Mouse (Mus musculus) stomach, embryonic 14.5 days (tissue): ENCODE measurements around the gene Slc9a5. TPM values are rescaled to one million over a fixed set of nuclear protein-coding genes. Genes with fewer than 3 reads are reported as not detected.

Source experiments
- ATAC-seq: fragments of 200-750 bp; cut with Nextera tagmentation; 2 replicates; pipeline ENCODE4 v1.8.0; 2017; ENCODE audit warnings: low read depth, moderate TSS enrichment; ENCODE audit not compliant: insufficient number of reproducible peaks, insufficient read depth, low FRiP score
- H3K27ac ChIP-seq: fragments of 300-500 bp; sonication (generic); 2 replicates; pipeline ENCODE4 v1.5.1; 2014; ENCODE audit warnings: mild to moderate bottlenecking, low read length, moderate library complexity, mixed read lengths
- H3K27me3 ChIP-seq: fragments of 300-500 bp; sonication (generic); 2 replicates; pipeline ENCODE4 v1.6.1; 2014; ENCODE audit warnings: low read length, control low read depth, mixed read lengths; ENCODE audit not compliant: control insufficient read depth, insufficient read depth
- H3K36me3 ChIP-seq: fragments of 300-500 bp; sonication (generic); 2 replicates; pipeline ENCODE4 v1.6.1; 2014; ENCODE audit warnings: mild to moderate bottlenecking, control low read depth, low read length, moderate library complexity, mixed read lengths; ENCODE audit not compliant: control insufficient read depth, insufficient read depth
- H3K4me1 ChIP-seq: fragments of 300-500 bp; sonication (generic); 2 replicates; pipeline ENCODE4 v1.6.1; 2014; ENCODE audit warnings: low read length, control low read depth, mixed read lengths; ENCODE audit not compliant: control insufficient read depth, insufficient read depth
- H3K4me2 ChIP-seq: fragments of 300-500 bp; sonication (generic); replicated peaks from 2 replicates; pipeline ENCODE4 v1.6.1; 2014; ENCODE audit warnings: low read depth, low read length, control low read depth
- H3K4me3 ChIP-seq: fragments of 300-500 bp; sonication (generic); 2 replicates; pipeline ENCODE4 v1.5.1; 2014; ENCODE audit warnings: low read depth, low read length, control low read depth
- H3K9ac ChIP-seq: fragments of 300-500 bp; sonication (generic); replicated peaks from 2 replicates; pipeline ENCODE4 v1.6.1; 2014; ENCODE audit warnings: low read depth, mild to moderate bottlenecking, control low read depth, low read length, moderate library complexity, mixed read lengths
- H3K9me3 ChIP-seq: fragments of 300-500 bp; sonication (generic); 2 replicates; pipeline ENCODE4 v1.6.1; 2016; ENCODE audit warnings: low read depth, low read length, control low read depth; ENCODE audit not compliant: control insufficient read depth
- WGBS: fragments of 180-500 bp; shearing (Covaris S2); extraction: QIAGEN DNeasy Blood & Tissue Kit; methylation state at CpG from one replicate; pipeline ENCODE4 v1.1.7; 2014; 5-methylcytosine and 5-hydroxymethylcytosine counted together
- polyA plus RNA-seq: library from polyadenylated mRNA; unstranded; fragments of >200 nt; fragmentation: Nextera tagmentation; extraction: Ambion mirVana; gene quantifications from 2 replicates; pipeline ENCODE4 v1.2.1, GENCODE M21; 2014

Gene Slc9a5
- polyA plus RNA-seq, 1 experiment from 2014 or later, result 3.2 TPM

DNA sequence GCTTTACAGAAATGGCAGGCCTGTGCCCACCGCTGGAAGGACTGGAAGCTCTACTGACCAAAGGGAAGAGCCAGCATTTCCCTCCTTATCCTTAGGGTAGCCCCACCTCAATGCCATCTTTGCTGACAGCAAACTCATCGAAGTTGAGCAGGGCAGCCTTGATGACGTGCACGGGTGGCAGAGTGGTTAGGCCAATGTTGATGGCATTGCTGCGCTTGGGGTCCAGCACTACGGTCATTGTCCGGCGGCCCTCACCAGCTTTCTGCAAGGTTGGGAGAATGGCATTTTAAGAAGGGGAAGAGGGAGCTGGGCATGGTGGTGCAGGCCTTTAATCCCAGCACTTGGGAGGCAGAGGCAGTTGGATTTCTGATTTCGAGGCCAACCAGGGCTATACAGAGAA is 16.7 kb upstream of the Slc9a5 start:
- Histone ChIP-seq H3K27ac (no peak overlapping the region), H3K36me3 (peaks cover 80% of the 10 kb centered on the region), H3K4me1 (peaks cover 6% of the 10 kb centered on the region; the same call in 1 of the 2 replicates), H3K27me3 (no peaks in the 10 kb centered on the region), H3K9ac (no peak overlapping the region), H3K9me3 (no peaks in the 10 kb centered on the region), H3K4me3 (no peak overlapping the region), H3K4me2 (no peak overlapping the region)
- no peak for ATAC-seq
- 93% methylated on average over 9 of the region's 9 CpGs for WGBS

DNA sequence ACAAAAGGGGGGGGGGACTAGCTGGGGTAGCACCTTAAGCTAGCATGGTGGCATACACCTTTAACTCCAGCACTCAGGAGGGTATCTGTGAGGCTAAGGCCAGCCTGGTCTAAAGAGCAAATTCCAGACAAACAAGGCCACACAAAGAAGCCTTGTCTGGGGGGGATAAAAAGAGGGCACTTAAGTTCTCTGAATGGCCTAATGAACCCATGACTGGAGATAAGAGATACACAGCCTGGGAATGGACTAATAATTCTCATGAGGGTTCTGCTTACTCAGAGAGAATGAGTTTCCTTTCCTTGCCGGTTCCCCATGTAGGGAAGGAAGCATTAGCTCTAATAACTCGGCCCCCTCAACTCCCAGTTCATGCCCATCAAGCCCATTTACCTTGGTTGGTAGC is 16.1 kb upstream of the Slc9a5 start:
- Histone ChIP-seq H3K27me3 (no peaks in the 10 kb centered on the region), H3K9ac (no peak overlapping the region), H3K4me1 (peaks cover under 1% of the 10 kb centered on the region; the same call in 1 of the 2 replicates), H3K36me3 (peaks cover 85% of the 10 kb centered on the region), H3K27ac (no peak overlapping the region), H3K9me3 (no peaks in the 10 kb centered on the region), H3K4me3 (no peak overlapping the region), H3K4me2 (no peak overlapping the region)
- no peak for ATAC-seq
- WGBS, result 76% methylated on average over 2 of the region's 2 CpGs

DNA sequence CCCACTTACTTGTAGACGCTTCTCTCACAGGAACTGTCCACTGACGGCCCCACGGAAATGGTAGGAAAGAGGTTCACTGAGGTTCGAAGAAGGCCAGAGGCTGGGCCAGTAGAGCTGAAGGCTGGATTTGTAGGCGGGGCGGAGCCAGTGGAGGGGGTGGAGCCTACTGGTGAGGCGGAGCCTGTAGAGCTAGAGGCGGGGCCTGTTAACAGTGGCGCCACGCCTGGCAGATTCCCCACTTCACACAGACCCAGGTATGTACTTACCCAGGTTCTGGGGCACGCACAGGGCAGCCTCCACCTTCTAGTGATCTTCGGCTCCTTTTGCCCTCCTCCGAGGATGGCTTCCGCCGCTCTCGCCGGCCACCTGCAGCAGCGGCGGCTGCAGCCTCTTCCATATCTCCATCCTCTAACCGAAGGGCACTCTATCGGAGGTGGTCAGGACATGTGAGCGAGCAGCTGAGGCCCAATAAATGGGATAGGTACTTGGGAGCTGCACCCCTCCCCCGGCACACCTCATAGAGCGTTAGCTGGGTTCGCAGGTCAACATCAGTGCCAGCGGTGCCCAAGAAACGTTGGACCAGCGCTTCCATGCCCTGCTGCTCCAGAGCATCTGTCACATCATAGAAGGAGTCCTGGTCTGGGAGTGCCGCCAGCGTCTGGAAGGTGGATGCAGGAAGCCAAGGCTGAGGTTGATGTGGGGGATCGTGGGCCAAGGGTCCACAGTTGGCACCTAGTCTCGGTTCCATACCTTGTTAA is 12.1 kb upstream of the Slc9a5 start:
- WGBS, result 68% methylated on average over 32 of the region's 32 CpGs
- H3K9me3 ChIP-seq, result no peaks in the 10 kb centered on the region
- no peak for ATAC-seq
- peaks cover 57% of the 10 kb centered on the region for H3K36me3 ChIP-seq
- H3K27ac ChIP-seq, result no peak overlapping the region
- no peak overlapping the region for H3K9ac ChIP-seq
- H3K4me3 ChIP-seq, result no peak overlapping the region
- H3K4me1 ChIP-seq, result peaks cover 3% of the 10 kb centered on the region; the same call in 1 of the 2 replicates
- H3K4me2 ChIP-seq, result no peak overlapping the region
- H3K27me3 ChIP-seq, result no peaks in the 10 kb centered on the region

- H3K4me1 ChIP-seq, result peaks cover 14% of the 10 kb centered on the region; the same call in 1 of the 2 replicates
- ATAC-seq, result no peak
- no peak overlapping the region for H3K4me3 ChIP-seq
- no peak overlapping the region for H3K4me2 ChIP-seq
- no peaks in the 10 kb centered on the region for H3K9me3 ChIP-seq
- H3K27me3 ChIP-seq, result no peaks in the 10 kb centered on the region
- WGBS, result 35% methylated on average over 4 of the region's 4 CpGs
- H3K27ac ChIP-seq, result peak overlapping the region; percentile 21; the same call in 1 of the 2 replicates
- H3K9ac ChIP-seq, result no peak overlapping the region
- peaks cover 39% of the 10 kb centered on the region for H3K36me3 ChIP-seq
Observed at GRCm38 (mm10) chr8:105338992-105339391, 9.7 kb upstream of the Slc9a5 start.

DNA sequence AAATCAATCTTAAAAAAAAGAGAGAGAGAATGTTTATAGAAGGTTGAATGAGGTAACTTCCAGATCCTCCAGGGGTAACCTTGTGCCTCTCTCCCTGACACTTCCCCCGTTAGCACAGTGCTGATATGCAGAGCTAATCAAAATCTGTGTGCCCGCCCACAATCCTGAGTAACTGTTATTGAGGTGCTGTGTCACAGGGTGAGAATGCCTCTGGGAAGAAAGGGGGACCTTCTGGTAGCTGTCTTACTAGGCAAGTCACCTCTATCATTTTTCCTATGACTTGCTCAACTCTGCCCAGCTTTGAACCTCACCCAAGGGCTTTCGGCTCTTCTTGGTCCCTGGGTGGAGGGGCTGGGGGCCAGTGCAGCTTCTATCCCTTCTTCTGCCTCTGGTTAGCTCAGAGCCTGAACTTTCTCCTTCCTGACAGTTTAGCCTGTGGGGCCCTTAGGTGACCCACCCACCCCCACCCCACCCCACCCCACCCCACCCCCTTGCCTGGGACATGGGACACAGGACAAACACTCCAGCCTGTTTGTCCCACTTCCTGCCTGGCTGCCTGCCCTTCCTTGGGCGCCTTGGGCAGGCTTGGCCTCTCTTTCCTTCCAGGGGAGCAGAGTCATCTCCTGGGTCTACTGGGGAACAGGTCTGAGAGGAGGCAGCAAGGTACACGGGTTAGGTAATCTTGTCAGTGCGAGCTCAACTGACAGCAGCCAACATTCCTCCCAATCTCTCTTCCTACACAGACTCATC is 8.6 kb upstream of the Slc9a5 start:
- ATAC-seq, result no peak

GRCm38 (mm10) chr8:105341399-105341798 is 7.2 kb upstream of the Slc9a5 start:
- Histone ChIP-seq H3K27ac (peak overlapping the region; percentile 61; the same call in 1 of the 2 replicates), H3K4me2 (no peak overlapping the region), H3K36me3 (peaks cover 17% of the 10 kb centered on the region), H3K27me3 (no peaks in the 10 kb centered on the region), H3K9ac (no peak overlapping the region), H3K4me1 (peaks cover 28% of the 10 kb centered on the region), H3K4me3 (no peak overlapping the region), H3K9me3 (no peaks in the 10 kb centered on the region)
- 23% methylated on average over 8 of the region's 8 CpGs for WGBS
- peak; percentile 33; the same call in 1 of the 2 replicates for ATAC-seq

More for the DNA sequence above, 8.6 kb upstream of the Slc9a5 start:
- Histone ChIP-seq H3K27me3 (no peaks in the 10 kb centered on the region), H3K4me1 (peaks cover 16% of the 10 kb centered on the region), H3K4me3 (no peak overlapping the region), H3K36me3 (peaks cover 29% of the 10 kb centered on the region), H3K27ac (no peak overlapping the region), H3K9me3 (no peaks in the 10 kb centered on the region), H3K4me2 (no peak overlapping the region), H3K9ac (no peak overlapping the region)
- 74% methylated on average over 6 of the region's 6 CpGs for WGBS

DNA sequence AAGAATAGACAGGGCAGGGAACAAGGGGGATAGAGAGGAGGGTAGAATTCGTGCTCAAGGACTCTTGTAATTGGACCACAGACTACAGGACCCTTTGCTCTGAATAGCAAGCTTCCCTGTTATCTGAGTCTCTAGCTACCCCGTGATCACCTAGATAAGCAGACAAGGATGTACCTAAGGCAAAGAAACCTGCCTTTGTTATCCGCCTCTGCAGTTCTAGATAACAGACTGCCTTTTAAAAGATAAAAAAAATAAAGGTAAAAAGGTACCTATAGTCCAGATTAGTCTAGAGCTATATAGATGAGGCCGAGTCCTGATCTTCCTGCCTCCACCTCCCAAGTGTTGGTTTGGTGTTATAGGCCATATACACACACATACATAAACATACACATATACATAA is 5.9 kb upstream of the Slc9a5 start:
- no peak for ATAC-seq
- H3K9me3 ChIP-seq, result no peaks in the 10 kb centered on the region
- no peaks in the 10 kb centered on the region for H3K27me3 ChIP-seq
- no peak overlapping the region for H3K9ac ChIP-seq
- H3K4me3 ChIP-seq, result no peak overlapping the region
- H3K27ac ChIP-seq, result no peak overlapping the region; the same call in 1 of the 2 replicates
- peaks cover 4% of the 10 kb centered on the region; the same call in 1 of the 2 replicates for H3K36me3 ChIP-seq
- WGBS, result 68% methylated on average over 4 of the region's 4 CpGs
- H3K4me1 ChIP-seq, result peaks cover 28% of the 10 kb centered on the region
- no peak overlapping the region for H3K4me2 ChIP-seq

DNA sequence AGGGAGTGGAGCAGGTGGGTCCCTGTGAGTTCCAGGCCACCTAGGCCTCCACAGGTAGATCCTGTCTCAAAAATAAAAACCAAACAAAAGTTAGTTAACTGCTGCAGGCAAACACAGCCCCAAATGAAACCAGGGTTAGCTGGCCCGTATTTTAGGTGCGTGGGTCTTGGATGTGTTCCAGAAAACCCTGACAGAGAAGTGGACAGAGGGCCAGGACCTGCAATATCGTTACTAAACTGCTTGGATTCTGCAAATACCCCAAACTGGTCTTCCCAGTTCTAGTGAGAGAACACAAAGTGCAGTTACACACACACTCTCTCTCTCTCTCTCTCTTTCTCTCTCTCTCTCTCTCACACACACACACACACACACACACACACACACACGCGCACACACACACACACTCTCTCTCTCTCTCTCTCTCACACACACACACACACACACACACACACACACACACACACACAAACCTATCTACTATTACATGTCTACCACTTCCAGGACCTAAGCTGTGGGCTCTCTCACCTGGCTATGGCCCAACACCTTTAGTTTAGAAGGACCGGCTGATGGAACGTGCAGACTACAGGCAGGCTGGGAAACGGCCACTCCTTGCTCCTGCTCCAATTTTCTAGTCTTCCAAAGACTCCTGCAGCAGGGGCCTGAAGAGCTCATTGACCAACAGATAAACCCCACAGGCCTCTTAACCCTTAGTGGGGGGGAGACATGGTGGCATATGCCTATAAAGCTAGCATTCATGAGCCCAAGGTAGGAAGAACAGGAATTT is 4.7 kb upstream of the Slc9a5 start:
- peaks cover 28% of the 10 kb centered on the region for H3K4me1 ChIP-seq
- 40% methylated on average over 8 of the region's 8 CpGs for WGBS
- H3K4me3 ChIP-seq, result no peak overlapping the region
- no peak overlapping the region for H3K9ac ChIP-seq
- ATAC-seq, result no peak
- no peaks in the 10 kb centered on the region for H3K9me3 ChIP-seq
- no peak overlapping the region for H3K4me2 ChIP-seq
- H3K27ac ChIP-seq, result peak overlapping the region; percentile 22; the same call in 1 of the 2 replicates
- no peaks in the 10 kb centered on the region for H3K27me3 ChIP-seq
- no peaks in the 10 kb centered on the region for H3K36me3 ChIP-seq
